Mouse (Mus musculus) myocyte (in vitro differentiated cells): ENCODE measurements around the gene Bend6.

Source experiments
- POLR2A ChIP-seq: IDR thresholded peaks from one replicate; pipeline ENCODE4 v1.6.1; 2011; ENCODE audit warnings: low read depth, mild to moderate bottlenecking, control low read depth, moderate library complexity; ENCODE audit not compliant: insufficient read length
- TCF3 ChIP-seq: IDR thresholded peaks from one replicate; pipeline ENCODE4 v1.6.1; 2011; ENCODE audit warnings: low read depth, control low read depth; ENCODE audit not compliant: insufficient read length

DNA sequence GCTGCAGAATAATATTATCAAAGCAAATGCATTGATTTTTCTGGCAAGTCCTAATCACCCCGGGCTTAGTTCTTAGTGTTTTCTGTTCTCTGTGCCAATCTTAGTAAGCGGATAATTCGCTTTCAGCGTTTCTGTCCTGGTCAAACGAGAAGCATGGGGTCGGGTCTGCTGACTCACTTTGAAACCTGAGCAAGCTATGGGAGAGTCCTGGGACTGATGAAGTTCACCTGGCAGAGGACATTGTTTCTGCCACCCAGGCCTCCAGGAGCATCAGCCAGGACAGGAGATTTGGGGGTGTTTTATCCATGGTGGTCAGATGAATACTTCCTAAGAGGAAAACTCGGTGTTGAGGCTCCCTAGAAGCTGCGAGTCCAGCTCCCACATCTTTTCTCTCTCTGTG, 4.0 kb upstream of the Bend6 start:
- TF ChIP-seq POLR2A (no peak), TCF3 (no peak)
